Mouse (Mus musculus) limb, embryonic 14.5 days (tissue): ENCODE results near the gene Gm20388. TPM values are rescaled to one million over a fixed set of nuclear protein-coding genes. Genes with fewer than 3 reads are reported as not detected.

ENCODE experiments used
- ATAC-seq: fragments of 200-750 bp; cut with Nextera tagmentation; 2 replicates; pipeline ENCODE4 v1.8.0; 2017; ENCODE audit warnings: low read depth, moderate number of reproducible peaks, moderate TSS enrichment; ENCODE audit not compliant: low FRiP score
- DNase-seq: peaks from one replicate; pipeline ENCODE4 v3.0.0-alpha.2; 2015; ENCODE audit warnings: low spot score
- H3K27ac ChIP-seq: fragments of 300-500 bp; sonication (generic); replicated peaks from 2 replicates; pipeline ENCODE4 v1.5.1; 2014; ENCODE audit warnings: low read depth, mild to moderate bottlenecking, low read length, moderate library complexity, mixed read lengths
- H3K27me3 ChIP-seq: fragments of 300-500 bp; sonication (generic); 2 replicates; pipeline ENCODE4 v1.6.1; 2014; ENCODE audit warnings: low read length, mixed read lengths; ENCODE audit not compliant: control insufficient read depth, insufficient read depth
- H3K36me3 ChIP-seq: fragments of 300-500 bp; sonication (generic); 2 replicates; pipeline ENCODE4 v1.6.1; 2014; ENCODE audit warnings: mild to moderate bottlenecking, low read length, moderate library complexity, mixed read lengths; ENCODE audit not compliant: control insufficient read depth, insufficient read depth
- H3K4me1 ChIP-seq: fragments of 300-500 bp; sonication (generic); 2 replicates; pipeline ENCODE4 v1.6.1; 2014; ENCODE audit warnings: antibody characterized with exemption, low read length, mixed read lengths; ENCODE audit not compliant: control insufficient read depth, insufficient read depth
- H3K4me2 ChIP-seq: fragments of 300-500 bp; sonication (generic); replicated peaks from 2 replicates; pipeline ENCODE4 v1.6.1; 2014; ENCODE audit warnings: low read depth, mild to moderate bottlenecking, low read length, moderate library complexity; ENCODE audit not compliant: severe bottlenecking
- H3K4me3 ChIP-seq: fragments of 300-500 bp; sonication (generic); replicated peaks from 2 replicates; pipeline ENCODE4 v1.5.1; 2014; ENCODE audit warnings: low read length
- H3K9ac ChIP-seq: fragments of 300-500 bp; sonication (generic); 2 replicates; pipeline ENCODE4 v1.6.1; 2014; ENCODE audit warnings: mild to moderate bottlenecking, low read depth, low read length, moderate library complexity; ENCODE audit not compliant: severe bottlenecking
- H3K9me3 ChIP-seq: fragments of 300-500 bp; sonication (generic); 2 replicates; pipeline ENCODE4 v1.6.1; 2016; ENCODE audit warnings: low read length; ENCODE audit not compliant: control insufficient read depth
- POLR2A ChIP-seq: fragments of 200-500 bp; IDR thresholded peaks from 2 replicates; pipeline ENCODE4 v1.8.0; 2012; ENCODE audit warnings: inconsistent platforms, mild to moderate bottlenecking, moderate library complexity, borderline replicate concordance; ENCODE audit not compliant: insufficient read depth, insufficient read length; ENCODE audit errors: extremely low read depth
- WGBS: fragments of 180-500 bp; shearing (Covaris S2); extraction: QIAGEN DNeasy Blood & Tissue Kit; methylation state at CpG from one replicate; pipeline ENCODE4 v1.1.7; 2014; 5-methylcytosine and 5-hydroxymethylcytosine counted together
- polyA plus RNA-seq, 2 experiments: library from polyadenylated mRNA; depleted of rRNA in 1 of 2; stranded (reverse) in 1 of 2; unstranded in 1 of 2; fragments of >200 nt; fragmentation: Nextera tagmentation in 1 of 2; extraction: Ambion mirVana in 1 of 2; gene quantifications; 2 replicates each; pipeline versions ENCODE4 v1.2.1 to v1.2.3; 2012 to 2014

Gene Gm20388
- polyA plus RNA-seq, 2 experiments, result 1.9 to 49.9 TPM

DNA sequence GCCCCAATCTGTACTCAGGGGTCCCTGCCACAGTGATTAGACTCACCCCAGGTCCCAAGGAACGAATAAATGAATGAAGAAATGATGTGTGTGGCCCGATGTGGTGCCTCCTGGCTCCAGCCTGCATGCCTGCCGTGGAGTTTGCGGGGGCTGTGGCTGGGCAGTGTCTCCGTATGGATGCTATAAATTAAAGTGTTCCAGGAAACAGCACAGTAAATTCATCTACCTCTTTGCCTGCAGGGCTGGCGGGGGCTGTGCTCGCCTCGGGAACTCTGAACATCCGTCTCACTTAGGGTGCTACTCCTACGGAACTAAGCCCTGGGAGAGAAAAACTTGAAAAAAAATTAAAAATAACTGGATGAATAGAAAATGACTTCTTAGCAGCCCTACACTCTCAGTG, 441.5 kb downstream of the Gm20388 start:
- H3K4me3 ChIP-seq, result no peak overlapping the region
- no peaks in the 10 kb centered on the region for H3K27me3 ChIP-seq
- 0 out of 2 replicates have a peak overlapping the region, but pooled peaks have one; percentile 3 for H3K9ac ChIP-seq
- no peaks in the 10 kb centered on the region for H3K9me3 ChIP-seq
- H3K4me1 ChIP-seq, result peaks cover 31% of the 10 kb centered on the region
- TF ChIP-seq POLR2A, result no peak
- no peak overlapping the region for H3K4me2 ChIP-seq
- no peak for DNase-seq
- H3K36me3 ChIP-seq, result no peaks in the 10 kb centered on the region
- no peak overlapping the region for H3K27ac ChIP-seq
- 14% methylated on average over 10 of the region's 10 CpGs for WGBS
- no peak; the same call in 1 of the 2 replicates for ATAC-seq

GRCm38 (mm10) chr8:120356067-120356466, 445.4 kb downstream of the Gm20388 start:
- Histone ChIP-seq H3K27ac (no peak overlapping the region), H3K4me2 (no peak overlapping the region), H3K4me1 (peaks cover 26% of the 10 kb centered on the region), H3K9ac (no peak overlapping the region), H3K36me3 (no peaks in the 10 kb centered on the region), H3K4me3 (no peak overlapping the region), H3K9me3 (no peaks in the 10 kb centered on the region), H3K27me3 (no peaks in the 10 kb centered on the region)
- 0 out of 2 replicates have a peak, but pooled peaks have one; percentile 25 for ATAC-seq
- DNase-seq, result no peak
- 77% methylated on average over 8 of the region's 9 CpGs for WGBS
- no peak for TF ChIP-seq POLR2A

- no peak overlapping the region for H3K4me3 ChIP-seq
- ATAC-seq, result no peak
- no peak overlapping the region for H3K9ac ChIP-seq
- 53% methylated on average over 6 of the region's 6 CpGs for WGBS
- DNase-seq, result no peak
- H3K27ac ChIP-seq, result no peak overlapping the region
- H3K9me3 ChIP-seq, result no peaks in the 10 kb centered on the region
- no peaks in the 10 kb centered on the region for H3K36me3 ChIP-seq
- no peak for TF ChIP-seq POLR2A
- H3K27me3 ChIP-seq, result no peaks in the 10 kb centered on the region
- no peak overlapping the region for H3K4me2 ChIP-seq
- H3K4me1 ChIP-seq, result peaks cover 12% of the 10 kb centered on the region
These were observed 446.9 kb downstream of the Gm20388 start for GRCm38 (mm10) chr8:120357504-120357903.

DNA sequence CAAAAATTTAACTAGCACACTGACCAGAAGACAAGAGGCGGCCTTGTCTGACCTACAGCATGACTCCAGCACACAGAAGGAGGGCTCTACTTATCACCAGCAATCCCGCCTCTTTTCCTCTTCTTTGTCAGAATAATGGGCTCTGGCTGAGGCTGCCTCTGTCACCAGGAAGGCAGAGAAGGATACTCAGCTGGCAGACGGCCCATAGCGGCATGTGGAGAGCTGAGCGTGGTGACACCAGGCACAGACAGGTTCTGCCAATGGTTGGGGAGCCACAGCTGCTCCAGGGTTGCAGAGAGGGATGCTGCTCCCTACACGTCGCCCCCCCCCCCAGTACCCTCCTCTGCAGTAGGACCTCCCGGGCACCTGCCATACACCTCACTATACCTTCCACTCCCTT, 450.7 kb downstream of the Gm20388 start:
- no peak for TF ChIP-seq POLR2A
- Histone ChIP-seq H3K9ac (no peak overlapping the region), H3K4me3 (no peak overlapping the region), H3K27ac (no peak overlapping the region), H3K27me3 (no peaks in the 10 kb centered on the region), H3K9me3 (no peaks in the 10 kb centered on the region), H3K4me1 (peaks cover 10% of the 10 kb centered on the region; the same call in 1 of the 2 replicates), H3K4me2 (no peak overlapping the region), H3K36me3 (no peaks in the 10 kb centered on the region)
- WGBS, result 83% methylated on average over 7 of the region's 8 CpGs
- ATAC-seq (no peak), DNase-seq (no peak)

DNA sequence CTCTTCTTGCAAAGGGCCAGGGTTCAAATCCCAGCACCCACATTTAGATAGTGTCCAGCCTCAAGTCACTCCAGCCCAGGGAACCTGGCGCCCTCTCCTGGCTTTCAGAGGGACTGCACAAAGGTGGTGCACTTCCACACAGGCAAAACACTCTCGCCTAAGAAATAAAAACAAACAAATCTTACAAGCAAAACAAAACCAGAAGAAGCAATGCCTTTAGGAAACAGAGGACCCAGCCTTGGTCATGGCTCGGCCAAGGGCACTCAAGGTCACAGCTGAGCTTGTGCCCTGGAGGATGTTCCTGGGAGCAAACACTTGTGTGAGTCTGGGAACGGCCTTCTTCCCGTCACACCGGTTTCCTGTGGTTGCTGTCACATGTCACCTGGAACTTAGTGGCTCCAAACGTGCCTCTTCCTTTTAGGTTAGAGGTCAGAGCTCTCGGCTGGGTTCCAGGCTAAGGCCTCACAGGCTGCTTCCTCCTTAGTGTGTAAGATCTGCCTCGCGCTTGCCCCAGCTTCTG, 453.0 kb downstream of the Gm20388 start:
- H3K4me2 ChIP-seq, result no peak overlapping the region
- no peak overlapping the region for H3K27ac ChIP-seq
- no peak overlapping the region for H3K4me3 ChIP-seq
- H3K36me3 ChIP-seq, result no peaks in the 10 kb centered on the region
- H3K9me3 ChIP-seq, result no peaks in the 10 kb centered on the region
- WGBS, result 47% methylated on average over 10 of the region's 10 CpGs
- H3K9ac ChIP-seq, result no peak overlapping the region
- no peak for TF ChIP-seq POLR2A
- no peaks in the 10 kb centered on the region for H3K27me3 ChIP-seq
- DNase-seq (no peak), ATAC-seq (no peak)
- peaks cover 5% of the 10 kb centered on the region for H3K4me1 ChIP-seq
